Mouse (Mus musculus) limb, embryonic 11.5 days (tissue): ENCODE measurements around the gene Iqgap3. TPM values are rescaled to one million over a fixed set of nuclear protein-coding genes. Genes with fewer than 3 reads are reported as not detected.
A peak's percentile ranks its signal among the peaks of the same experiment; 100 is the strongest.

Experiments used
- ATAC-seq: fragments of 200-750 bp; cut with Nextera tagmentation; 2 replicates; pipeline ENCODE4 v1.8.0; 2017; ENCODE audit warnings: low read depth; ENCODE audit not compliant: insufficient number of reproducible peaks, low FRiP score, low TSS enrichment
- DNase-seq: peaks from one replicate; pipeline ENCODE4 v3.0.0-alpha.2; 2015; ENCODE audit warnings: low spot score
- H3K27ac ChIP-seq: fragments of 300-500 bp; sonication (generic); replicated peaks from 2 replicates; pipeline ENCODE4 v1.5.1; 2014; ENCODE audit warnings: low read depth, mild to moderate bottlenecking, low read length
- H3K27me3 ChIP-seq: fragments of 300-500 bp; sonication (generic); 2 replicates; pipeline ENCODE4 v1.6.1; 2014; ENCODE audit warnings: mild to moderate bottlenecking, low read length, mixed read lengths; ENCODE audit not compliant: control insufficient read depth, insufficient read depth
- H3K36me3 ChIP-seq: fragments of 300-500 bp; sonication (generic); 2 replicates; pipeline ENCODE4 v1.6.1; 2014; ENCODE audit warnings: mild to moderate bottlenecking, low read length, moderate library complexity, mixed read lengths; ENCODE audit not compliant: control insufficient read depth, insufficient read depth
- H3K4me1 ChIP-seq: fragments of 300-500 bp; sonication (generic); 2 replicates; pipeline ENCODE4 v1.6.1; 2014; ENCODE audit warnings: low read length, mixed read lengths; ENCODE audit not compliant: control insufficient read depth, insufficient read depth
- H3K4me2 ChIP-seq: fragments of 300-500 bp; sonication (generic); 2 replicates; pipeline ENCODE4 v1.6.1; 2014; ENCODE audit warnings: low read depth, mild to moderate bottlenecking, moderate library complexity; ENCODE audit not compliant: severe bottlenecking
- H3K4me3 ChIP-seq: fragments of 300-500 bp; sonication (generic); 2 replicates; pipeline ENCODE4 v1.5.1; 2014; ENCODE audit warnings: low read depth, low read length
- H3K9ac ChIP-seq: fragments of 300-500 bp; sonication (generic); 2 replicates; pipeline ENCODE4 v1.6.1; 2014; ENCODE audit warnings: mild to moderate bottlenecking, low read length
- H3K9me3 ChIP-seq: fragments of 300-500 bp; sonication (generic); 2 replicates; pipeline ENCODE4 v1.6.1; 2016; ENCODE audit warnings: low read length; ENCODE audit not compliant: control insufficient read depth
- WGBS: fragments of 180-500 bp; shearing (Covaris S2); extraction: QIAGEN DNeasy Blood & Tissue Kit; methylation state at CpG from one replicate; pipeline ENCODE4 v1.1.7; 2014; 5-methylcytosine and 5-hydroxymethylcytosine counted together
- polyA plus RNA-seq: library from polyadenylated mRNA; unstranded; fragments of >200 nt; fragmentation: Nextera tagmentation; extraction: Ambion mirVana; gene quantifications from 2 replicates; pipeline ENCODE4 v1.2.1, GENCODE M21; 2014

The Iqgap3 gene
- polyA plus RNA-seq, 1 experiment from 2014 or later = 16.0 TPM

DNA sequence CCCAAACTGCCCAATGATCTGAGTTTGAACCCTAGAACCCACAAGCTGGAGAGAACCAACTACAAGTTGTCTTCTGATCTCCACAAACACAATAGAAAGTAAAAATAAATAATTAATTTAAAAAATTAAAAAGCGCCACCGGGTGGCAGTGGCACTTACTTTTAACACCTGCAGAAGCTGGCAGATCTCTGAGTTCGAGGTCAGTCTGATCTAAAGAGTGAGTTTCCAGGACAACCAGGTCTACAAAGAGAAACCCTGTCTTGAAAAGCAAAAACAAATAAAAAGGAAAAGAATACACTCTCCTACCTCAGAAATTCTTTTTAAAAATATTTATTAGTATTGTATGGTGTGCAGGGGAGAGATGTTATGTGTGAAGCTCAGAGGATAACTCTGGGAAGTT lies 56.0 kb downstream of the Iqgap3 start:
- H3K9me3 ChIP-seq = no peaks in the 10 kb centered on the region
- ATAC-seq (no peak), DNase-seq (no peak)
- no peaks in the 10 kb centered on the region for H3K36me3 ChIP-seq
- peaks cover 21% of the 10 kb centered on the region for H3K4me1 ChIP-seq
- no peak overlapping the region for H3K27ac ChIP-seq
- 17% methylated on average over 3 of the region's 3 CpGs for WGBS
- H3K4me2 ChIP-seq = peak overlapping the region; percentile 97
- H3K9ac ChIP-seq = peak overlapping the region; percentile 52
- H3K27me3 ChIP-seq = no peaks in the 10 kb centered on the region
- H3K4me3 ChIP-seq = peak overlapping the region; percentile 57

DNA sequence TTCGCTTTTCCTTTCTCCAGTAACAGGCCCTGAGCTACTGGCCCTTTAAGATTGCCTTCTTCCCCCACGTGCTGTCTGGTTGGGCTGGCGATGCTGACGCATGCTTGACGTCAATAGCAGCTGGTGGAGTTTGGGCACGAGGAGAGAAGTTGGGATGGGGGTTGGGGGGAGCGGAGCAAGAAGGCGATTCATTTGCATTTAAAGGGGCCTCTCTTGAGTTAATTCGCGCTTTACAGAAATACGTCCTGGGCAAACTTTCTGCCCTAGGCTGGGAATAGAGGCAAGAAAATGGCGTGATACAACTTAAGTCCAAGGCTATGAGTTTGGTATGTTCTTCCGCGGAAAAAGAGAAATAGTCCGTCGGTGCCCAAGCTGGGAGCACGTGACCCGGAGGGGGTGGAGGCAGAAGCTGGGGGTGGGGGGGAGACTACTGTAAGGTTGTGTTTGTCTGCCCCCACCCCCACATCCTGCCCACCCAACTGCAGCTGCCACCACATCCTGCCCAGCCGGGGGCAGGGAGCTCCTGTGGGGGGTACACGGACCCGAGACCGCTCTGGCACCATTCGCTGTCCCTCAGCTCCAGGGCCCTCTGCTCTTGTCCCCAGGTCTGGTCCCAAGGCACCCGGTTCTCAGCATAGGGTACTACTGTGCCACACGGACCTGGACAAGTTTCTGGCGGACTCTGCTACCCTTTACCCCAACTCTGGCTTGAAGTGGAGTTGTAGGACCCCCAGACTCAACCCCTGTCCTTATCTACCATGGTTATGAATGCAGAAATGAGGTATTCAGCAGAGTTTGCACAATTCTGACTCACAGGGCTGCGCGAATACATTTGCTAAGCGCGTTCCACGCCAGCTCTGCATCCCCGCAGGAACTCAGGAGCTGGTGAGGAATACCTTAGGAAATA lies 56.8 kb downstream of the Iqgap3 start:
- Histone ChIP-seq H3K4me1 (peaks cover 24% of the 10 kb centered on the region), H3K4me2 (peak overlapping the region; percentile 97)

DNA sequence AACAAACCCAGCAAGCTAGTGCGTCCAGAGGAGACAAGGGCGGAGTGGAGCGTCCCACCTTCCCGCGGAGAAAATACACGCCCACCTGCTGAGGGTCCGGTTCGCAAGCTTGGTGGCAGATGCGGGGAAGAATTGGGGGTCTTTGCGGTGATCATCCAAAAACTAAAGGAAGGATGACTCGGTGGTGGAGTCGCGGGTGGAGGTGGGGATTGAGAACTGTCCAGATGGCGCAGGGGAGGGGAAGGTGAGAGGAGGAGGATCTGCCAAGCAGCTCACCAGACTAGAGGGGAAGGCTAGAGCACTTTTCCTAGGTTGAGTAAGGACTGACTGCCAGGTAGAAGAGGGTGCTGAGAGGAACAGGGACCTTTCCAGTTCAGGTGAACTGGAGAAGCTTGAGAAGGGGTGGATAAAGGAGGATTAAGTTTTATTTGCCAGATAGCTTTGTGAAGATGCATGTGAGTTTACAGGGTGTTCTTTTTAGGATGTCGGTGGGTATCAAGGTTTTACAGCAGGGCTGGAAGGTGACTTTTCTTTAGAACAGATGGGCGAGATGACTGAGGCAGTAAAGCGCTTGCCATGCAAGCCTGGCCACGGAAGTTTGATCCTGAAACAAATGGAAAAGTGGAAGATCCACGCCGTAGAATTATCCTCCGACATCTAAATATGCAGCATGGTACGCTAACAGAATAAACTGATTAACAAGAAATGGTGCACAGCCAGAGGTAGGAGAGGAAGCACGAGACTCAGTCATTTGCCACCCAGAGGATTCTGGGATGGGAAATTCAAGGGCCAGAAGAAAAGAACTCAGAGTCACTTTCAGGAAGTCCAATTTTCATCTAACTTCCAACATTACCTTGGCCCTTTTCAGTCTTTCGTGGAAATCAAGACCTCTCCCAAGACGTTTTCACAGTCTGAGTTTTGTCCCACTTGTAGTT lies 57.7 kb downstream of the Iqgap3 start:
- Histone ChIP-seq H3K27me3 (no peaks in the 10 kb centered on the region), H3K9me3 (no peaks in the 10 kb centered on the region), H3K4me1 (peaks cover 33% of the 10 kb centered on the region), H3K4me2 (peak overlapping the region; percentile 97), H3K27ac (peak overlapping the region; percentile 81), H3K9ac (peak overlapping the region; percentile 74), H3K4me3 (peak overlapping the region; percentile 57), H3K36me3 (no peaks in the 10 kb centered on the region)
- DNase-seq = no peak
- ATAC-seq = no peak
- WGBS = 14% methylated on average over 25 of the region's 25 CpGs

More for the DNA sequence above, 56.8 kb downstream of the Iqgap3 start:
- Histone ChIP-seq H3K27ac (peak overlapping the region; percentile 81), H3K9me3 (no peaks in the 10 kb centered on the region), H3K9ac (peak overlapping the region; percentile 74), H3K27me3 (no peaks in the 10 kb centered on the region), H3K36me3 (no peaks in the 10 kb centered on the region), H3K4me3 (peak overlapping the region; percentile 57)
- ATAC-seq (peak; percentile 72; the same call in 1 of the 2 replicates), DNase-seq (peak; percentile 92)
- WGBS = under 1% methylated on average over 32 of the region's 32 CpGs

DNA sequence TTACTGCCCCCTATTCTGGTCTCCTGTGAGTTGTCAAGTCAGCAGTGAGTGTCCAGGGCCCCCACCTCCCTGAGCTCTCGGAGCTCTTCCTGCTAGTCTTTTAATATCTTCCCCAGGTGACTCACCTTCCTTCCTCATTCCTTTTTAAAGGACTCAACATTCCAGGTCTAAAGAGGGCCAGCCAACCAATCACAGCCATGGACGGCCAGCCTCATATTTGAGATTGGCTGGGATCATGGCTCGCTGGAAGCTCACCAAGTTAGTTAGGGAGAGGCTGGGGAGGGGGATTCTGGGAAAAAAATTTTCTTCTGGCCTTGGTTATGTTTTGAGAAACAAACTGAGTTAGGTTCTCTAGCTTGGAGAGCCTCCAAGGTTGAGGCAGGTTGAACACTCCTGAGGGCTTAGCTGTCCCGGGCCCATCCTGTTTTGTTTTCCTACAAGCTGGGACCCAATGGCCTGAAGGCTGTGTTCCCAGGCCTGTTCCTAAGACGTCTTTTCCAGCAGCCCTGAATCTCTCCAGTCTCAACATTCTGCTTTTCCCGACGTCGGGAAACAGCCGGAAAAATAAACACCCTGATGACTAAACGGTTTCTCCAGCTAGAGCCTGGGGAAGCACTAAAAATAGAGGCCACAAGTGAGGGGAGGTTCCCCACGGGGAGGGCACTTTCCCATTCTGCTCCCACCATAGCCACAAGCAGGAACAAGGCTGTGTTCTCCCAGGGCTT lies 58.6 kb downstream of the Iqgap3 start:
- Histone ChIP-seq H3K9me3 (no peaks in the 10 kb centered on the region), H3K27me3 (no peaks in the 10 kb centered on the region), H3K4me3 (no peak overlapping the region), H3K9ac (no peak overlapping the region), H3K4me2 (peak overlapping the region; percentile 97; the same call in 1 of the 2 replicates), H3K4me1 (peaks cover 41% of the 10 kb centered on the region), H3K36me3 (no peaks in the 10 kb centered on the region), H3K27ac (peak overlapping the region; percentile 9)
- ATAC-seq (no peak), DNase-seq (no peak)
- WGBS = 17% methylated on average over 11 of the region's 11 CpGs

DNA sequence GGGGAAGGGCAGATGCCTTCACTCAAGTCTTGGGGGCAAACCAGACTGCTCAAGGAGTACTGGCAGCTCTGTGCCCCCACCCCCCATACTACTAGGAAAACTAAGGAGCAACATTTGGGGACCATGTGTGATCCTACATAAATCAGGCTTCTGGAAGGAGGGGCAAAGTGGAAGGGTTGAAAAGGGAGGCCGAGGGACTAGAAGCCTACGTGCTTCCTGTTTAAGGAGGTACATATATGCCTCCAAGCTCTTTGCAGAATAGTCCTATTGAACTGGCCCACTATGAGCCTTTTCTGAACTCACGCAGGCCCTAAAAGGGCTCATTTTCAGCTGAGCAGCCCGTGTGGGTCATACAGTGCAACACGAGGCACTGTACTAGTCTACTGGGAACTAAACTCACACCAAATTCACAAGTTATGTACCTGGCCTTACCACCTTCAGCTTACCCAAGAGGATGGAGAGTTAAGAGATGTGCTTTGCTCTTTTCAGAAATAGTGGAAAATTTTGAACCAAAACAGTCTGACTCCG lies 59.2 kb downstream of the Iqgap3 start:
- 31% methylated on average over 6 of the region's 6 CpGs for WGBS
- no peak overlapping the region; the same call in 1 of the 2 replicates for H3K4me3 ChIP-seq
- H3K9ac ChIP-seq = no peak overlapping the region
- DNase-seq (no peak), ATAC-seq (no peak)
- peak overlapping the region; percentile 94 for H3K27ac ChIP-seq
- no peaks in the 10 kb centered on the region for H3K9me3 ChIP-seq
- no peaks in the 10 kb centered on the region for H3K27me3 ChIP-seq
- peak overlapping the region; percentile 73; the same call in 1 of the 2 replicates for H3K4me2 ChIP-seq
- H3K4me1 ChIP-seq = peaks cover 47% of the 10 kb centered on the region
- H3K36me3 ChIP-seq = no peaks in the 10 kb centered on the region

DNA sequence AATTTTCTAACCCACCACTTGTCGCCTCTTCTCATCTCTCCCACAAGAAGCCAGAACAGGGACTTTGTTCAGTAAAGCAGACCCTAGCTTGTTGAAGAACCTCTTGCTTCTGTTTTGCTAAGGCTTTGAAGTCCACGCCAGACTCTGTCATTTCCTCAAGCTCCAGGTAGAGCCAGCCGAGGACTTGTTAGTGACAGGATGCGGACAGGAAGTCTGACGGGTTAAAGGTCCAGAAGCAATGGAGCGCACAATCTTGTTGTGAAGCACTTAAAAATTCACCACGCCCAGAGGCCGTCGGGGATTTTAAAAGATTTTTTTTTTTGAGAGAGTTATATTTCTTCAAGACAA lies 59.6 kb downstream of the Iqgap3 start:
- Histone ChIP-seq H3K27ac (peak overlapping the region; percentile 94), H3K36me3 (no peaks in the 10 kb centered on the region), H3K9ac (peak overlapping the region; percentile 30; the same call in 1 of the 2 replicates), H3K4me2 (peak overlapping the region; percentile 73), H3K27me3 (no peaks in the 10 kb centered on the region), H3K4me1 (peaks cover 52% of the 10 kb centered on the region), H3K9me3 (no peaks in the 10 kb centered on the region), H3K4me3 (peak overlapping the region; percentile 92)
- ATAC-seq = no peak
- DNase-seq = peak; percentile 46
- 6% methylated on average over 9 of the region's 9 CpGs for WGBS

DNA sequence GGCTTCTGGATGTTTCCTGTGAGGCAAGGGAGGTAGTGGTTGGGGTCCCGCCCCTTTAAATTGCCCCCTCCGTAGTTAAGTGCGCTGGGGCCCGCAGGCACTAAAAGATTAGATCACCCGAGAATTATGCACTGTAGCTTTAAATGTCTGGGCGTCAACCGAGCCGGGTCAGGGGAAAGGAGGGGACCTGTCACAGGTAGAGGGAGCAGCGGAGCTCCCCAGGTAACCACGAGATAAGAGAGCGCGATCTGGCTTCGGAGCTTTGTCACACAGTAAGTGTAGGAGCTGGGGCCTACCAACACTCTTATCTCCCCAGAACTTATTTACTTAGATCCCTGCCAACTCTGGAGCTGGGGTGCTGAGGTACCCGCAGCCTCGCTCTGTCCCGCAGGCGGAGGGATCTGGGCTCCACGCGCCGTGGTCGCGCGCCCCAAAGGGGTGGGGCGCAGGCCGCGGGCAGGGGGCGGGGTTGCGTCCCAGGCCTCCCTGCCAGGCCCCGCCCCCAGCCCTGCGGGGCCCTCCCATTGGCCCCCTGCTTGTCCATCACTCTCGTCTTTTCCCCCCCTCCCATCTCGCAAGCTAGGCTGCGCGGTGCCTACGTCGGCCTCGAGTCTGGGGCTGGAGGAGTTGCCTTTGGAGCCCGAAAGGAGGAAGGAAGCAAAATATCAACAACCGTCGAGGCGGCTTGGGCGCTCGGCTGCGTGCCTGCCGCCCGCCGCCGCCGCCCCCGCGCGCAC lies 60.2 kb downstream of the Iqgap3 start, which contains the start of gene Mef2d:
Mef2d (plus strand) TSS at position 586 of the 737 bp plus-strand sequence.
- H3K9ac ChIP-seq = peak within 1 kb of the TSS; percentile 88
- under 1% methylated on average over 38 of the region's 52 CpGs for WGBS
- peak; percentile 84 for ATAC-seq
- H3K36me3 ChIP-seq = no peaks in the 10 kb centered on the region
- no peaks in the 10 kb centered on the region for H3K27me3 ChIP-seq
- H3K4me1 ChIP-seq = peaks cover 56% of the 10 kb centered on the region
- peak within 1 kb of the TSS; percentile 92 for H3K4me3 ChIP-seq
- DNase-seq = peak; percentile 95
- no peaks in the 10 kb centered on the region for H3K9me3 ChIP-seq
- peak within 1 kb of the TSS; percentile 94 for H3K27ac ChIP-seq
- H3K4me2 ChIP-seq = peak within 1 kb of the TSS; percentile 73
